Mouse (Mus musculus): ENCODE measurements around the gene Elavl3.

DNA sequence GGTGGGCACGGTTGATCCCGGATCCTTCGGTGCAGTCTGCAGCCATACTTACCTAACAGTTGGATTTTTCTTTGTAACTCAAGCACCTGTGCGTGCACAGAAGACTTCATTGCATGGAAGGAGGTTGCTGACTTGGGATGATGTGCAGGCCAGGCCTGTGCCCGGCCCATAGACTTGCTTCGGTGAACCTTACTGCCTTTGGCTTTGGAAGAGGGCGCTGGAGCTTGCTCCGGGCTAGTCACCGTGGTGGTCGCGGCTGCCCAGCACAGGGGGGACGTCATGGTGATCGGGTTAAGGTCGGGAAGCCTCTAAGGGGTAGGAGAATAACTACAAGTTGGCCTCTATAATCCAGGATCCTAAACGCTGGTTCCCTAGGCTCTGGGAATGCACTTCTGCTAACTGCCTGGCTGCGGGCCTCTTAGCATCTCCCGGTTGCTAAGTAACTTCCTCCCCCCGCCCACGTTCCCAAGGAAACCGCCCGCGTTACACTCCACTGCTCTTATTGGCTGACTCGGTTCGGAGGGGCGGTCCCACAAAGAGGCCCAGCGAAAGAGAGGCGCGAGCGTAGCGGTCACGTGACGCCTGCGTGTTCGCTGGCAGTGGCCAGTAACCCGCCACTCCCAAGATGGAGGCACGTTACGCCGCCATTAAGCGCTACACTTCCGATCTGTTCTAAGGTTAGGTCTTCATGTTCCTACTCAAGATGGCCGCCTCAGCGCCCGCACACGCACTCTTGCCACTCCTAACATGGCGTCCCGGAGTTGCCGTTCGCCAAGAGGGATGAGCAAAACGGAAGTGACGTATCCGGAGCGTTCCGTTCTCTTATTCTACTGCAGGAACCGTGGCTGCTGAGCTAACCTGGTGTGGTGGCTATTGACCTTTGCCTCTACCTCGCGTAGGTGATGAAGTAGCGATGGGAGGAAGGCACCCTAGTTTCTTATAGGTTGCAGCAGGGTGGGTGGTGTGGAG is 49.3 kb downstream of the Elavl3 start, which contains the start of the genes Ccdc151 and Prkcsh:
- TF ChIP-seq MAZ (IDR thresholded peaks at IDR 0.05; ENCODE audit: low read depth, low read length): peak; percentile 98
- peak; percentile 93 for TF ChIP-seq POLR2AphosphoS5 (IDR thresholded peaks at IDR 0.05; ENCODE audit: borderline replicate concordance, low read depth, low read length)
- peak; percentile 83 for TF ChIP-seq NRF1 (IDR thresholded peaks at IDR 0.05; ENCODE audit: insufficient read depth, low read depth, low read length, poor library complexity, severe bottlenecking)
- peak; percentile 96 to 100 for TF ChIP-seq POLR2A (IDR thresholded peaks at IDR 0.05; ENCODE audit: control insufficient read depth in 1 of 2, insufficient read depth in 1 of 2, low read depth in 1 of 2, low read length in 2 of 2, poor library complexity in 1 of 2)

All from MEL (cell line).